Comparison of ENCODE assay signal across 9 mouse cellular contexts in genomic region chr2:113305339-113305738, GRCm38 (mm10). TPM values are rescaled to one million over a fixed set of nuclear protein-coding genes. Genes with fewer than 3 reads are reported as not detected.
DNase-seq lines count a peak whose midpoint lies in the region; ATAC-seq and TF ChIP-seq lines count a peak whose summit lies in the region.
"Had no signal": no experiment of that assay in that cellular context is flagged by ENCODE, and none has a peak within 500 bp of the region (broad histone marks: within the 10 kb centered on the region; RNA-seq: fewer than 3 reads in every experiment).

No protein-coding gene starts in this region.

- intact Hi-C loops in heart, postnatal 10 days (cut with DNase I): loop anchor here (1.0 to 10.0 kb wide), 4 partner anchors 89 to 499 kb away; no protein-coding TSS in a partner anchor

- H3K9me3 ChIP-seq in ES-Bruce4 (replicated peaks; ENCODE audit: control insufficient read depth, insufficient read depth, low read length, poor library complexity, severe bottlenecking): no peaks in the 10 kb centered on the region
- H3K9me3 ChIP-seq in lung, embryonic 14.5 days (ENCODE audit: low read depth, low read length): no peaks in the 10 kb centered on the region
- H3K9me3 ChIP-seq: heart, embryonic 13.5 days had no signal

- DNase-seq in adrenal gland, adult 8-10 months: peak; percentile 19
- peak; percentile 67 for DNase-seq in embryo, embryonic 11 days
- peak; percentile 69 to 81 for DNase-seq in heart, postnatal 10 days
- peak; percentile 89 to 91 for DNase-seq in kidney, postnatal 4 days
- peak; percentile 83 for DNase-seq in lung, embryonic 14.5 days
- DNase-seq in retina, postnatal 7 days (ENCODE audit: low read depth, low spot score): peak; percentile 44

- H3K9ac ChIP-seq in ES-Bruce4 (ENCODE audit: low read depth, poor library complexity, severe bottlenecking): no peak overlapping the region
- H3K9ac ChIP-seq in lung, embryonic 14.5 days: no peak overlapping the region
- H3K9ac ChIP-seq: heart, embryonic 13.5 days had no signal

- H3K4me2 ChIP-seq in lung, embryonic 14.5 days: no peak overlapping the region
- H3K4me2 ChIP-seq: heart, embryonic 13.5 days had no signal

- peak; percentile 83 for TF ChIP-seq CTCF in ES-Bruce4 (IDR thresholded peaks at IDR 0.05; ENCODE audit: low read depth, low read length)
- peak; percentile 92 for TF ChIP-seq CTCF in lung, embryonic 14.5 days (IDR thresholded peaks at IDR 0.05; ENCODE audit: low read depth)

- H3K4me1 ChIP-seq in ES-Bruce4 (ENCODE audit: control insufficient read depth, insufficient read depth, low read length): no peaks in the 10 kb centered on the region
- H3K4me1 ChIP-seq in lung, embryonic 14.5 days (ENCODE audit: insufficient read depth): no peaks in the 10 kb centered on the region
- H3K4me1 ChIP-seq: heart, embryonic 13.5 days had no signal

- no peak overlapping the region for H3K27ac ChIP-seq in ES-Bruce4 (ENCODE audit: insufficient read depth, low read length)
- no peak overlapping the region for H3K27ac ChIP-seq in lung, embryonic 14.5 days (ENCODE audit: low read depth)
- H3K27ac ChIP-seq: heart, embryonic 13.5 days had no signal

- no peak for TF ChIP-seq EP300 in ES-Bruce4 (IDR thresholded peaks at IDR 0.05; ENCODE audit: insufficient read depth, low read depth, low read length)

- peak; percentile 75 for ATAC-seq in lung, embryonic 14.5 days (ENCODE audit: insufficient read depth)
- no peak for ATAC-seq in monocyte, adult 5-6 weeks (replicated peaks; ENCODE audit: insufficient number of reproducible peaks, low FRiP score, low TSS enrichment, poor library complexity, severe bottlenecking)

- H3K27me3 ChIP-seq in ES-Bruce4 (ENCODE audit: control insufficient read depth, insufficient read depth, low read length, poor library complexity, severe bottlenecking): no peaks in the 10 kb centered on the region
- no peaks in the 10 kb centered on the region for H3K27me3 ChIP-seq in lung, embryonic 14.5 days (ENCODE audit: insufficient read depth, low read length)

- WGBS in lung, embryonic 14.5 days: 4% methylated on average over 4 of the region's 4 CpGs

- no peaks in the 10 kb centered on the region for H3K36me3 ChIP-seq in ES-Bruce4 (ENCODE audit: control insufficient read depth, insufficient read depth, low read length, poor library complexity, severe bottlenecking)
- H3K36me3 ChIP-seq in lung, embryonic 14.5 days (ENCODE audit: insufficient read depth): no peaks in the 10 kb centered on the region
- H3K36me3 ChIP-seq: heart, embryonic 13.5 days had no signal

- TF ChIP-seq POLR2A in ES-Bruce4 (IDR thresholded peaks at IDR 0.05; ENCODE audit: insufficient read depth, low read length): no peak

- H3K4me3 ChIP-seq in ES-Bruce4 (ENCODE audit: low read depth, low read length): no peak overlapping the region
- no peak overlapping the region for H3K4me3 ChIP-seq in lung, embryonic 14.5 days (ENCODE audit: low read depth, low read length)
- H3K4me3 ChIP-seq: heart, embryonic 13.5 days had no signal

RNA-seq across cellular contexts. Expression of gene Tmco5b, which starts 19.8 kb away (rescaled TPM):
- not detected in 2 replicates for polyA plus RNA-seq in ES-Bruce4 (2011; ENCODE audit: insufficient read depth, insufficient read length, low read depth, missing spikeins)
- not detected for total RNA-seq in adrenal gland, adult 8-10 months (2022)
- not detected for total RNA-seq in heart, postnatal 10 days (2021)
- polyA plus RNA-seq in lung, embryonic 14.5 days (2014; fragmentation: Nextera tagmentation; extraction: Ambion mirVana): not detected in 2 replicates
- total RNA-seq in monocyte, adult 5-6 weeks (2017): not detected in 3 replicates
- polyA plus RNA-seq: heart, embryonic 13.5 days had no signal

RNA-seq across cellular contexts. Expression of gene Fmn1, which starts 22.2 kb away (rescaled TPM):
- polyA plus RNA-seq in ES-Bruce4 (2011; ENCODE audit: insufficient read depth, insufficient read length, low read depth, missing spikeins): 5.5 and 6.6 TPM in 2 replicates
- total RNA-seq in adrenal gland, adult 8-10 months (2022): 1 to 10 TPM; 1.5 to 4.2 (median 3.1) TPM
- total RNA-seq in heart, postnatal 10 days (2021): 10 to 100 TPM; 21.4 to 25.4 TPM
- polyA plus RNA-seq in lung, embryonic 14.5 days (2014; fragmentation: Nextera tagmentation; extraction: Ambion mirVana): 2.5 and 2.7 TPM in 2 replicates
- 1.9 to 19.7 TPM (median 4.3 TPM) in 3 replicates for total RNA-seq in monocyte, adult 5-6 weeks (2017)

Comparison
In these comparisons a context has a peak if more than half of its experiments do, and no peak if none do; other contexts are left out.
1. DNase-seq: peak in every context shown above with its lines; median percentile 90 in kidney, postnatal 4 days; 83 in lung, embryonic 14.5 days; 75 in heart, postnatal 10 days; 67 in embryo, embryonic 11 days; 44 in retina, postnatal 7 days; 19 in adrenal gland, adult 8-10 months.